13 mouse cellular contexts compared by ENCODE assay signal in genomic region chr7:24422251-24422650, GRCm38 (mm10). TPM values are rescaled to one million over a fixed set of nuclear protein-coding genes. Genes with fewer than 3 reads are reported as not detected.
A peak's percentile ranks its signal among the peaks of the same experiment; 100 is the strongest.
DNase-seq lines count a peak whose midpoint lies in the region; ATAC-seq and TF ChIP-seq lines count a peak whose summit lies in the region.
"Had no signal": no experiment of that assay in that cellular context is flagged by ENCODE, and none has a peak within 500 bp of the region (broad histone marks: within the 10 kb centered on the region; RNA-seq: fewer than 3 reads in every experiment).

No protein-coding gene starts in this region.

- no peaks in the 10 kb centered on the region for H3K27me3 ChIP-seq in liver, embryonic 12.5 days (replicated peaks)
- H3K27me3 ChIP-seq in liver, embryonic 11.5 days (replicated peaks; ENCODE audit: control insufficient read depth, insufficient read depth, low read length): no peaks in the 10 kb centered on the region
- no peaks in the 10 kb centered on the region for H3K27me3 ChIP-seq in hindbrain, postnatal 0 days (ENCODE audit: insufficient read depth, low read length)
- no peaks in the 10 kb centered on the region for H3K27me3 ChIP-seq in midbrain, embryonic 16.5 days (ENCODE audit: control insufficient read depth, insufficient read depth, low read depth, low read length)

- no peak overlapping the region for H3K9ac ChIP-seq in liver, embryonic 12.5 days
- no peak overlapping the region for H3K9ac ChIP-seq in liver, embryonic 11.5 days (ENCODE audit: low read depth, low read length)
- H3K9ac ChIP-seq in hindbrain, postnatal 0 days (replicated peaks; ENCODE audit: low read length): 0 out of 2 replicates have a peak overlapping the region, but pooled peaks have one; percentile 21
- no peak overlapping the region for H3K9ac ChIP-seq in midbrain, embryonic 16.5 days (ENCODE audit: low read depth, low read length)

- ATAC-seq in liver, embryonic 12.5 days: 0 out of 2 replicates have a peak, but pooled peaks have one; percentile 19
- no peak for ATAC-seq in liver, embryonic 11.5 days (replicated peaks; ENCODE audit: low FRiP score)
- ATAC-seq in hindbrain, postnatal 0 days: peak; percentile 64
- ATAC-seq in midbrain, embryonic 16.5 days: peak; percentile 54
- no peak for ATAC-seq in activated CD4-positive, CD25-positive, alpha-beta regulatory T cell, adult 4 months

- no peaks in the 10 kb centered on the region for H3K9me3 ChIP-seq in liver, embryonic 12.5 days (replicated peaks)
- no peaks in the 10 kb centered on the region for H3K9me3 ChIP-seq in liver, embryonic 11.5 days (ENCODE audit: control insufficient read depth, low read length)
- H3K9me3 ChIP-seq in hindbrain, postnatal 0 days (ENCODE audit: low read length): no peaks in the 10 kb centered on the region
- no peaks in the 10 kb centered on the region for H3K9me3 ChIP-seq in midbrain, embryonic 16.5 days (replicated peaks; ENCODE audit: control insufficient read depth, low read length, poor library complexity, severe bottlenecking)

- H3K4me1 ChIP-seq in liver, embryonic 12.5 days: peaks cover 11% of the 10 kb centered on the region; the same call in 1 of the 2 replicates
- no peaks in the 10 kb centered on the region for H3K4me1 ChIP-seq in liver, embryonic 11.5 days (replicated peaks; ENCODE audit: control insufficient read depth, insufficient read depth, low read length)
- no peaks in the 10 kb centered on the region for H3K4me1 ChIP-seq in hindbrain, postnatal 0 days (ENCODE audit: insufficient read depth, low read length)
- no peaks in the 10 kb centered on the region; the same call in 1 of the 2 replicates for H3K4me1 ChIP-seq in midbrain, embryonic 16.5 days (ENCODE audit: control insufficient read depth, insufficient read depth, low read length)

- TF ChIP-seq CTCF in hindbrain, postnatal 0 days (IDR thresholded peaks at IDR 0.05; ENCODE audit: low read depth): peak; percentile 38; the same call in 1 of the 2 replicates

- H3K4me3 ChIP-seq in liver, embryonic 12.5 days: no peak overlapping the region
- H3K4me3 ChIP-seq in liver, embryonic 11.5 days (ENCODE audit: low read depth, low read length): no peak overlapping the region
- no peak overlapping the region for H3K4me3 ChIP-seq in hindbrain, postnatal 0 days (ENCODE audit: low read length)
- H3K4me3 ChIP-seq in midbrain, embryonic 16.5 days (ENCODE audit: low read depth, low read length): no peak overlapping the region

- no peak for DNase-seq in liver, embryonic 11.5 days (ENCODE audit: low spot score)
- peak; percentile 63 to 75 for DNase-seq in cerebellum, postnatal 25 days
- DNase-seq in hindbrain, postnatal 0 days (ENCODE audit: low spot score): peak; percentile 65
- DNase-seq in embryo, embryonic 9.5 days (ENCODE audit: extremely low spot score): no peak
- DNase-seq: adrenal gland, postnatal 25 days; heart, adult 11 months; layer of hippocampus, postnatal 36 days; lung, postnatal 14 days; thymus, adult 18-20 months had no signal

- H3K27ac ChIP-seq in liver, embryonic 12.5 days: no peak overlapping the region
- H3K27ac ChIP-seq in liver, embryonic 11.5 days (ENCODE audit: low read depth, low read length): no peak overlapping the region
- H3K27ac ChIP-seq in hindbrain, postnatal 0 days: peak overlapping the region; percentile 41; the same call in 1 of the 2 replicates
- no peak overlapping the region for H3K27ac ChIP-seq in midbrain, embryonic 16.5 days (ENCODE audit: low read length)

- 80% methylated on average over 8 of the region's 8 CpGs for WGBS in liver, embryonic 12.5 days (ENCODE audit: insufficient replicate concordance)
- 85% methylated on average over 8 of the region's 8 CpGs for WGBS in liver, embryonic 11.5 days
- 42% methylated on average over 8 of the region's 8 CpGs for WGBS in hindbrain, postnatal 0 days
- 49% methylated on average over 8 of the region's 8 CpGs for WGBS in midbrain, embryonic 16.5 days

- no peak overlapping the region for H3K4me2 ChIP-seq in liver, embryonic 12.5 days
- H3K4me2 ChIP-seq in liver, embryonic 11.5 days: no peak overlapping the region
- no peak overlapping the region for H3K4me2 ChIP-seq in hindbrain, postnatal 0 days (ENCODE audit: low read depth, low read length)
- no peak overlapping the region for H3K4me2 ChIP-seq in midbrain, embryonic 16.5 days (ENCODE audit: low read length)

- H3K36me3 ChIP-seq in liver, embryonic 12.5 days: peaks cover 49% of the 10 kb centered on the region
- H3K36me3 ChIP-seq in liver, embryonic 11.5 days (ENCODE audit: control insufficient read depth, insufficient read depth, low read length): no peaks in the 10 kb centered on the region; the same call in none of the 2 replicates
- 0 out of 2 replicates have a peak, but pooled peaks cover 8% of the 10 kb centered on the region for H3K36me3 ChIP-seq in hindbrain, postnatal 0 days (ENCODE audit: insufficient read depth, low read length)
- H3K36me3 ChIP-seq in midbrain, embryonic 16.5 days (ENCODE audit: control insufficient read depth, insufficient read depth, low read length): peaks cover 8% of the 10 kb centered on the region

RNA-seq across cellular contexts. Expression of gene Smg9, which starts 22.8 kb away (rescaled TPM):
- 22.9 and 23.5 TPM in 2 replicates for polyA plus RNA-seq in liver, embryonic 12.5 days (2016; fragmentation: Nextera tagmentation; extraction: Ambion mirVana)
- polyA plus RNA-seq in liver, embryonic 11.5 days (2014; fragmentation: Nextera tagmentation; extraction: Ambion mirVana): 30.2 and 34.8 TPM in 2 replicates
- total RNA-seq in hindbrain, postnatal 0 days (2014; rRNA removed): 34.5 and 52.3 TPM in 2 replicates
- 27.4 and 29.7 TPM in 2 replicates for polyA plus RNA-seq in hindbrain, postnatal 0 days (2015; fragmentation: Nextera tagmentation; extraction: Ambion mirVana)
- 38.3 and 39.4 TPM in 2 replicates for polyA plus RNA-seq in midbrain, embryonic 16.5 days (2015; fragmentation: Nextera tagmentation; extraction: Ambion mirVana)
- 10 to 100 TPM; 24.1 to 31.0 TPM for polyA plus RNA-seq in activated CD4-positive, CD25-positive, alpha-beta regulatory T cell, adult 4 months (2017; shearing (Covaris generic))

RNA-seq across cellular contexts. Expression of gene Irgc1, which starts 29.8 kb away (rescaled TPM):
- not detected in 2 replicates for polyA plus RNA-seq in liver, embryonic 12.5 days (2016; fragmentation: Nextera tagmentation; extraction: Ambion mirVana)
- polyA plus RNA-seq in liver, embryonic 11.5 days (2014; fragmentation: Nextera tagmentation; extraction: Ambion mirVana): not detected in 2 replicates
- total RNA-seq in hindbrain, postnatal 0 days (2014; rRNA removed): not detected in 2 replicates
- polyA plus RNA-seq in hindbrain, postnatal 0 days (2015; fragmentation: Nextera tagmentation; extraction: Ambion mirVana): not detected in 2 replicates
- polyA plus RNA-seq in midbrain, embryonic 16.5 days (2015; fragmentation: Nextera tagmentation; extraction: Ambion mirVana): not detected in 2 replicates
- not detected for polyA plus RNA-seq in activated CD4-positive, CD25-positive, alpha-beta regulatory T cell, adult 4 months (2017; shearing (Covaris generic))
- total RNA-seq: adrenal gland, postnatal 25 days; layer of hippocampus, postnatal 36 days; liver, adult 2 months had no signal
- polyA plus RNA-seq: liver, adult 2 months had no signal

RNA-seq across cellular contexts. Expression of gene Plaur, which starts 40.0 kb away (rescaled TPM):
- polyA plus RNA-seq in liver, embryonic 12.5 days (2016; fragmentation: Nextera tagmentation; extraction: Ambion mirVana): 2.6 and 2.8 TPM in 2 replicates
- 5.6 and 5.7 TPM in 2 replicates for polyA plus RNA-seq in liver, embryonic 11.5 days (2014; fragmentation: Nextera tagmentation; extraction: Ambion mirVana)
- 3.0 and 4.8 TPM in 2 replicates for total RNA-seq in hindbrain, postnatal 0 days (2014; rRNA removed)
- polyA plus RNA-seq in hindbrain, postnatal 0 days (2015; fragmentation: Nextera tagmentation; extraction: Ambion mirVana): 1.3 and 1.4 TPM in 2 replicates
- 1.6 and 1.8 TPM in 2 replicates for polyA plus RNA-seq in midbrain, embryonic 16.5 days (2015; fragmentation: Nextera tagmentation; extraction: Ambion mirVana)
- 1 to 10 TPM; 1.1 to 1.5 TPM for polyA plus RNA-seq in activated CD4-positive, CD25-positive, alpha-beta regulatory T cell, adult 4 months (2017; shearing (Covaris generic))

RNA-seq across cellular contexts. Expression of gene Kcnn4, which starts 52.2 kb away (rescaled TPM):
- 159 and 161 TPM in 2 replicates for polyA plus RNA-seq in liver, embryonic 12.5 days (2016; fragmentation: Nextera tagmentation; extraction: Ambion mirVana)
- polyA plus RNA-seq in liver, embryonic 11.5 days (2014; fragmentation: Nextera tagmentation; extraction: Ambion mirVana): 119 and 123 TPM in 2 replicates
- 1.1 and 3.9 TPM in 2 replicates for total RNA-seq in hindbrain, postnatal 0 days (2014; rRNA removed)
- polyA plus RNA-seq in hindbrain, postnatal 0 days (2015; fragmentation: Nextera tagmentation; extraction: Ambion mirVana): 1.2 and 1.9 TPM in 2 replicates
- 0.81 and 0.84 TPM in 2 replicates for polyA plus RNA-seq in midbrain, embryonic 16.5 days (2015; fragmentation: Nextera tagmentation; extraction: Ambion mirVana)
- polyA plus RNA-seq in activated CD4-positive, CD25-positive, alpha-beta regulatory T cell, adult 4 months (2017; shearing (Covaris generic)): 100 to 1,000 TPM; 101 to 105 TPM

RNA-seq across cellular contexts. Expression of gene Cadm4, which starts 59.6 kb away (rescaled TPM):
- 0.28 and 0.35 TPM in 2 replicates for polyA plus RNA-seq in liver, embryonic 12.5 days (2016; fragmentation: Nextera tagmentation; extraction: Ambion mirVana)
- 0.25 and 0.27 TPM in 2 replicates for polyA plus RNA-seq in liver, embryonic 11.5 days (2014; fragmentation: Nextera tagmentation; extraction: Ambion mirVana)
- total RNA-seq in hindbrain, postnatal 0 days (2014; rRNA removed): 423 and 447 TPM in 2 replicates
- polyA plus RNA-seq in hindbrain, postnatal 0 days (2015; fragmentation: Nextera tagmentation; extraction: Ambion mirVana): 97.9 and 101 TPM in 2 replicates
- polyA plus RNA-seq in midbrain, embryonic 16.5 days (2015; fragmentation: Nextera tagmentation; extraction: Ambion mirVana): 63.2 and 75.3 TPM in 2 replicates
- polyA plus RNA-seq in activated CD4-positive, CD25-positive, alpha-beta regulatory T cell, adult 4 months (2017; shearing (Covaris generic)): not detected

Comparison
In these comparisons a context has a peak if more than half of its experiments do, and no peak if none do; other contexts are left out.
1. ATAC-seq: peak in liver, embryonic 12.5 days (single experiment), hindbrain, postnatal 0 days (single experiment) and midbrain, embryonic 16.5 days (single experiment); none in liver, embryonic 11.5 days (single experiment) and activated CD4-positive, CD25-positive, alpha-beta regulatory T cell, adult 4 months (single experiment).
2. DNase-seq: peak in cerebellum, postnatal 25 days (2 of 2) and hindbrain, postnatal 0 days (single experiment); none in liver, embryonic 11.5 days (single experiment) and embryo, embryonic 9.5 days (single experiment).